Mouse (Mus musculus) C2C12 (cell line): ENCODE data around the gene Fbxo45. TPM values are rescaled to one million over a fixed set of nuclear protein-coding genes. Genes with fewer than 3 reads are reported as not detected.
A peak's percentile ranks its signal among the peaks of the same experiment; 100 is the strongest.
"Not testable (repeated sequence)": the region's sequence is repeated elsewhere in the genome, so short reads cannot be mapped to it uniquely, and the experiment has no call there.

Experiments used
- H3K27me3 ChIP-seq: one replicate; pipeline ENCODE4 v1.6.1; 2011; ENCODE audit not compliant: control insufficient read depth, insufficient read depth, insufficient read length
- H3K36me3 ChIP-seq: one replicate; pipeline ENCODE4 v1.6.1; 2011; ENCODE audit not compliant: control insufficient read depth, insufficient read depth
- H3K4me3 ChIP-seq: one replicate; pipeline ENCODE4 v1.5.1; 2011; ENCODE audit warnings: mild to moderate bottlenecking, control low read depth; ENCODE audit not compliant: poor library complexity, insufficient read depth, severe bottlenecking
- H3K79me2 ChIP-seq: one replicate; pipeline ENCODE4 v1.6.1; 2011; ENCODE audit not compliant: control insufficient read depth, insufficient read depth
- H3K79me3 ChIP-seq: one replicate; pipeline ENCODE4 v1.6.1; 2011; ENCODE audit warnings: low read depth, control low read depth
- H3ac ChIP-seq: one replicate; pipeline ENCODE3; 2011; ENCODE audit warnings: low read depth; ENCODE audit not compliant: control insufficient read depth, insufficient read length
- CEBPB ChIP-seq: IDR thresholded peaks from one replicate; pipeline ENCODE4 v1.6.1; 2011; ENCODE audit warnings: low read depth, mild to moderate bottlenecking, control low read depth, moderate library complexity
- CTCF ChIP-seq: IDR thresholded peaks from one replicate; pipeline ENCODE4 v1.5.1; 2011; ENCODE audit not compliant: control insufficient read depth, insufficient read depth, insufficient read length
- FOSL1 ChIP-seq: IDR thresholded peaks from one replicate; pipeline ENCODE4 v1.8.0; 2011; ENCODE audit warnings: mild to moderate bottlenecking, low read length; ENCODE audit not compliant: poor library complexity, insufficient read depth, severe bottlenecking
- MAX ChIP-seq: IDR thresholded peaks from one replicate; pipeline ENCODE4 v1.6.1; 2011; ENCODE audit warnings: mild to moderate bottlenecking, control low read depth
- MYOD1 ChIP-seq: IDR thresholded peaks from one replicate; pipeline ENCODE4 v1.6.1; 2011; ENCODE audit warnings: low read depth; ENCODE audit not compliant: control insufficient read depth, insufficient read length
- MYOG ChIP-seq: IDR thresholded peaks from one replicate; pipeline ENCODE4 v1.6.1; 2011; ENCODE audit not compliant: control insufficient read depth, insufficient read length; ENCODE audit errors: extremely low read depth
- USF1 ChIP-seq: IDR thresholded peaks from one replicate; pipeline ENCODE4 v1.6.1; 2011; ENCODE audit warnings: low read depth, mild to moderate bottlenecking, control low read depth, moderate library complexity
- polyA plus RNA-seq: library from polyadenylated mRNA; unstranded; fragments of >200 nt; fragmentation: generic; extraction: Trizol; gene quantifications from one replicate; pipeline ENCODE4 v1.2.1, GENCODE M21; 2012; ENCODE audit warnings: missing spikeins

Fbxo45 gene
- polyA plus RNA-seq, 1 experiment: 5.8 TPM

- peaks cover 75% of the 10 kb centered on the region for H3K79me2 ChIP-seq
- H3ac ChIP-seq: peak overlapping the region; percentile 97
- no peaks in the 10 kb centered on the region for H3K36me3 ChIP-seq
- peak overlapping the region; percentile 68 for H3K4me3 ChIP-seq
- no peaks in the 10 kb centered on the region for H3K27me3 ChIP-seq
- H3K79me3 ChIP-seq: peaks cover 54% of the 10 kb centered on the region
- TF ChIP-seq MYOG (no peak), MYOD1 (no peak), MAX (no peak)
Measured at GRCm38 (mm10) chr16:32246351-32246791, 587 bp downstream of the Fbxo45 start.

- Histone ChIP-seq H3K4me3 (no peak overlapping the region), H3K36me3 (peaks cover under 1% of the 10 kb centered on the region), H3K79me3 (peaks cover 72% of the 10 kb centered on the region), H3K27me3 (no peaks in the 10 kb centered on the region), H3K79me2 (peaks cover 94% of the 10 kb centered on the region), H3ac (no peak overlapping the region)
- TF ChIP-seq USF1 (no peak), CEBPB (no peak), MYOG (no peak), MAX (no peak), MYOD1 (no peak), FOSL1 (no peak), CTCF (no peak)
Measured at GRCm38 (mm10) chr16:32243901-32244300, 3.1 kb downstream of the Fbxo45 start.

GRCm38 (mm10) chr16:32239428-32240312 lies 7.3 kb downstream of the Fbxo45 start:
- H3K36me3 ChIP-seq: peaks cover 30% of the 10 kb centered on the region
- no peak overlapping the region for H3K4me3 ChIP-seq
- peaks cover 69% of the 10 kb centered on the region for H3K79me2 ChIP-seq
- no peaks in the 10 kb centered on the region for H3K27me3 ChIP-seq
- TF ChIP-seq USF1: no peak
- TF ChIP-seq CEBPB: no peak
- no peak for TF ChIP-seq CTCF
- no peak for TF ChIP-seq MAX
- no peak for TF ChIP-seq MYOG
- no peak for TF ChIP-seq FOSL1
- TF ChIP-seq MYOD1: no peak
- H3ac ChIP-seq: no peak overlapping the region
- H3K79me3 ChIP-seq: peaks cover 50% of the 10 kb centered on the region

GRCm38 (mm10) chr16:32237930-32238680 lies 8.9 kb downstream of the Fbxo45 start:
- TF ChIP-seq MAX: no peak
- no peak for TF ChIP-seq FOSL1
- no peak for TF ChIP-seq MYOG
- TF ChIP-seq CTCF: no peak
- TF ChIP-seq CEBPB: no peak
- no peak for TF ChIP-seq MYOD1
- TF ChIP-seq USF1: no peak
- Histone ChIP-seq H3K27me3 (no peaks in the 10 kb centered on the region), H3K79me2 (peaks cover 54% of the 10 kb centered on the region), H3ac (no peak overlapping the region), H3K36me3 (peaks cover 34% of the 10 kb centered on the region), H3K79me3 (peaks cover 38% of the 10 kb centered on the region), H3K4me3 (no peak overlapping the region)

GRCm38 (mm10) chr16:32232050-32232449 lies 14.9 kb downstream of the Fbxo45 start:
- H3ac ChIP-seq, H3K27me3 ChIP-seq, H3K4me3 ChIP-seq: not testable (repeated sequence)

GRCm38 (mm10) chr16:32222399-32222798 lies 24.6 kb downstream of the Fbxo45 start:
- Histone ChIP-seq H3K79me3 (no peaks in the 10 kb centered on the region), H3K36me3 (no peaks in the 10 kb centered on the region), H3K27me3 (no peaks in the 10 kb centered on the region), H3K4me3 (no peak overlapping the region), H3K79me2 (no peaks in the 10 kb centered on the region), H3ac (no peak overlapping the region)
- TF ChIP-seq CTCF (no peak), CEBPB (no peak), MYOD1 (no peak), USF1 (no peak), MYOG (no peak), MAX (no peak), FOSL1 (no peak)

More at GRCm38 (mm10) chr16:32232050-32232449, 14.9 kb downstream of the Fbxo45 start:
- H3K79me3 ChIP-seq, H3K79me2 ChIP-seq: not testable (repeated sequence)
- H3K36me3 ChIP-seq: peaks cover 27% of the 10 kb centered on the region
